Mouse (Mus musculus) limb, embryonic 14.5 days (tissue): Measurements from ENCODE around the gene Cox14. TPM values are rescaled to one million over a fixed set of nuclear protein-coding genes. Genes with fewer than 3 reads are reported as not detected.

Source experiments
- ATAC-seq: fragments of 200-750 bp; cut with Nextera tagmentation; 2 replicates; pipeline ENCODE4 v1.8.0; 2017; ENCODE audit warnings: low read depth, moderate number of reproducible peaks, moderate TSS enrichment; ENCODE audit not compliant: low FRiP score
- DNase-seq: peaks from one replicate; pipeline ENCODE4 v3.0.0-alpha.2; 2015; ENCODE audit warnings: low spot score
- H3K27ac ChIP-seq: fragments of 300-500 bp; sonication (generic); replicated peaks from 2 replicates; pipeline ENCODE4 v1.5.1; 2014; ENCODE audit warnings: low read depth, mild to moderate bottlenecking, low read length, moderate library complexity, mixed read lengths
- H3K27me3 ChIP-seq: fragments of 300-500 bp; sonication (generic); 2 replicates; pipeline ENCODE4 v1.6.1; 2014; ENCODE audit warnings: low read length, mixed read lengths; ENCODE audit not compliant: control insufficient read depth, insufficient read depth
- H3K36me3 ChIP-seq: fragments of 300-500 bp; sonication (generic); 2 replicates; pipeline ENCODE4 v1.6.1; 2014; ENCODE audit warnings: mild to moderate bottlenecking, low read length, moderate library complexity, mixed read lengths; ENCODE audit not compliant: control insufficient read depth, insufficient read depth
- H3K4me1 ChIP-seq: fragments of 300-500 bp; sonication (generic); 2 replicates; pipeline ENCODE4 v1.6.1; 2014; ENCODE audit warnings: antibody characterized with exemption, low read length, mixed read lengths; ENCODE audit not compliant: control insufficient read depth, insufficient read depth
- H3K4me2 ChIP-seq: fragments of 300-500 bp; sonication (generic); replicated peaks from 2 replicates; pipeline ENCODE4 v1.6.1; 2014; ENCODE audit warnings: low read depth, mild to moderate bottlenecking, low read length, moderate library complexity; ENCODE audit not compliant: severe bottlenecking
- H3K4me3 ChIP-seq: fragments of 300-500 bp; sonication (generic); replicated peaks from 2 replicates; pipeline ENCODE4 v1.5.1; 2014; ENCODE audit warnings: low read length
- H3K9ac ChIP-seq: fragments of 300-500 bp; sonication (generic); 2 replicates; pipeline ENCODE4 v1.6.1; 2014; ENCODE audit warnings: mild to moderate bottlenecking, low read depth, low read length, moderate library complexity; ENCODE audit not compliant: severe bottlenecking
- H3K9me3 ChIP-seq: fragments of 300-500 bp; sonication (generic); 2 replicates; pipeline ENCODE4 v1.6.1; 2016; ENCODE audit warnings: low read length; ENCODE audit not compliant: control insufficient read depth
- POLR2A ChIP-seq: fragments of 200-500 bp; IDR thresholded peaks from 2 replicates; pipeline ENCODE4 v1.8.0; 2012; ENCODE audit warnings: inconsistent platforms, mild to moderate bottlenecking, moderate library complexity, borderline replicate concordance; ENCODE audit not compliant: insufficient read depth, insufficient read length; ENCODE audit errors: extremely low read depth
- WGBS: fragments of 180-500 bp; shearing (Covaris S2); extraction: QIAGEN DNeasy Blood & Tissue Kit; methylation state at CpG from one replicate; pipeline ENCODE4 v1.1.7; 2014; 5-methylcytosine and 5-hydroxymethylcytosine counted together
- polyA plus RNA-seq, 2 experiments: library from polyadenylated mRNA; depleted of rRNA in 1 of 2; stranded (reverse) in 1 of 2; unstranded in 1 of 2; fragments of >200 nt; fragmentation: Nextera tagmentation in 1 of 2; extraction: Ambion mirVana in 1 of 2; gene quantifications; 2 replicates each; pipeline versions ENCODE4 v1.2.1 to v1.2.3; 2012 to 2014

Cox14 gene
- polyA plus RNA-seq, 2 experiments: 157 to 194 TPM

- H3K4me2 ChIP-seq: no peak within 1 kb of the TSS
- no peak within 1 kb of the TSS for H3K27ac ChIP-seq
- ATAC-seq (no peak), DNase-seq (no peak)
- H3K9me3 ChIP-seq: no peaks in the 10 kb centered on the region
- H3K4me1 ChIP-seq: no peaks in the 10 kb centered on the region
- H3K36me3 ChIP-seq: peaks cover 41% of the 10 kb centered on the region
- H3K4me3 ChIP-seq: no peak within 1 kb of the TSS
- H3K9ac ChIP-seq: no peak within 1 kb of the TSS
- 68% methylated on average over 25 of the region's 26 CpGs for WGBS
- no peaks in the 10 kb centered on the region for H3K27me3 ChIP-seq
- TF ChIP-seq POLR2A: no peak
Observed at GRCm38 (mm10) chr15:99717386-99718334, 7.8 kb upstream of the Cox14 start, which contains the start of gene Gpd1. Gene Gpd1, plus strand, starts transcription at chr15:99717515.

GRCm38 (mm10) chr15:99718461-99719021, 6.9 kb upstream of the Cox14 start:
- Histone ChIP-seq H3K36me3 (peaks cover 32% of the 10 kb centered on the region), H3K4me2 (no peak overlapping the region), H3K9ac (no peak overlapping the region), H3K27me3 (no peaks in the 10 kb centered on the region), H3K4me1 (no peaks in the 10 kb centered on the region), H3K27ac (no peak overlapping the region), H3K4me3 (no peak overlapping the region), H3K9me3 (no peaks in the 10 kb centered on the region)
- DNase-seq (no peak), ATAC-seq (no peak)
- 89% methylated on average over 9 of the region's 9 CpGs for WGBS
- TF ChIP-seq POLR2A: no peak

GRCm38 (mm10) chr15:99719865-99720264, 5.6 kb upstream of the Cox14 start:
- no peaks in the 10 kb centered on the region for H3K9me3 ChIP-seq
- peaks cover 12% of the 10 kb centered on the region for H3K4me1 ChIP-seq
- H3K36me3 ChIP-seq: peaks cover 25% of the 10 kb centered on the region; the same call in 1 of the 2 replicates
- ATAC-seq: no peak
- no peak for TF ChIP-seq POLR2A
- no peak overlapping the region for H3K4me3 ChIP-seq
- 76% methylated on average over 8 of the region's 8 CpGs for WGBS
- no peak overlapping the region for H3K9ac ChIP-seq
- no peaks in the 10 kb centered on the region for H3K27me3 ChIP-seq
- no peak overlapping the region for H3K4me2 ChIP-seq
- H3K27ac ChIP-seq: no peak overlapping the region
- DNase-seq: no peak

- H3K27ac ChIP-seq: no peak overlapping the region
- H3K4me3 ChIP-seq: no peak overlapping the region
- DNase-seq (no peak), ATAC-seq (no peak)
- peaks cover 12% of the 10 kb centered on the region; the same call in 1 of the 2 replicates for H3K36me3 ChIP-seq
- H3K4me1 ChIP-seq: peaks cover 13% of the 10 kb centered on the region
- TF ChIP-seq POLR2A: no peak
- no peak overlapping the region for H3K9ac ChIP-seq
- no peak overlapping the region for H3K4me2 ChIP-seq
- no peaks in the 10 kb centered on the region for H3K9me3 ChIP-seq
- H3K27me3 ChIP-seq: no peaks in the 10 kb centered on the region
- 78% methylated on average over 25 of the region's 25 CpGs for WGBS
Observed at GRCm38 (mm10) chr15:99721921-99722743, 3.3 kb upstream of the Cox14 start.

- DNase-seq (no peak), ATAC-seq (no peak)
- H3K36me3 ChIP-seq: peaks cover 19% of the 10 kb centered on the region
- H3K27ac ChIP-seq: no peak overlapping the region
- no peaks in the 10 kb centered on the region for H3K27me3 ChIP-seq
- H3K9me3 ChIP-seq: no peaks in the 10 kb centered on the region
- no peak overlapping the region for H3K4me2 ChIP-seq
- 72% methylated on average over 10 of the region's 10 CpGs for WGBS
- no peak overlapping the region for H3K9ac ChIP-seq
- H3K4me1 ChIP-seq: peaks cover 13% of the 10 kb centered on the region
- H3K4me3 ChIP-seq: no peak overlapping the region
- TF ChIP-seq POLR2A: no peak
Observed at GRCm38 (mm10) chr15:99723120-99723514, 2.3 kb upstream of the Cox14 start.
